8 mouse cellular contexts compared by ENCODE assay signal in genomic region chr19:26465228-26465627, GRCm38 (mm10).
A peak's percentile ranks its signal among the peaks of the same experiment; 100 is the strongest.
DNase-seq lines count a peak whose midpoint lies in the region; ATAC-seq lines count a peak whose summit lies in the region.

No protein-coding gene starts in this region.

- no peak for ATAC-seq in hindbrain, embryonic 11.5 days (ENCODE audit: low FRiP score)
- no peak for ATAC-seq in hindbrain, embryonic 16.5 days
- ATAC-seq in neural tube, embryonic 12.5 days (ENCODE audit: low FRiP score, low read depth): 0 out of 2 replicates have a peak, but pooled peaks have one; percentile 50

- DNase-seq in hindbrain, embryonic 11.5 days (ENCODE audit: low spot score): peak; percentile 60
- DNase-seq in neural tube, embryonic 10.5 days (ENCODE audit: extremely low spot score, low spot score): no peak
- DNase-seq in embryo, embryonic 10 days (ENCODE audit: low spot score): peak; percentile 67
- peak; percentile 77 for DNase-seq in retina, embryonic 14.5 days (ENCODE audit: low spot score)
- DNase-seq in ovary, postnatal 14 days (ENCODE audit: low spot score): no peak
- DNase-seq in spleen, adult 12 weeks (ENCODE audit: low spot score): no peak

- 51% methylated on average over 2 of the region's 2 CpGs for WGBS in hindbrain, embryonic 11.5 days
- WGBS in hindbrain, embryonic 16.5 days: 54% methylated on average over 2 of the region's 2 CpGs
- 54% methylated on average over 2 of the region's 2 CpGs for WGBS in neural tube, embryonic 12.5 days

- no peaks in the 10 kb centered on the region for H3K36me3 ChIP-seq in hindbrain, embryonic 11.5 days (ENCODE audit: control insufficient read depth, insufficient read depth, low read length)
- H3K36me3 ChIP-seq in hindbrain, embryonic 16.5 days (ENCODE audit: control insufficient read depth, insufficient read depth, low read length): no peaks in the 10 kb centered on the region
- H3K36me3 ChIP-seq in neural tube, embryonic 12.5 days: no peaks in the 10 kb centered on the region

- H3K4me1 ChIP-seq in hindbrain, embryonic 11.5 days (replicated peaks; ENCODE audit: control insufficient read depth, insufficient read depth, low read length): no peaks in the 10 kb centered on the region
- H3K4me1 ChIP-seq in hindbrain, embryonic 16.5 days (ENCODE audit: control insufficient read depth, insufficient read depth, low read depth, low read length): peaks cover 5% of the 10 kb centered on the region
- H3K4me1 ChIP-seq in neural tube, embryonic 12.5 days: peaks cover 4% of the 10 kb centered on the region; the same call in 1 of the 2 replicates

- no peak overlapping the region for H3K9ac ChIP-seq in hindbrain, embryonic 11.5 days (ENCODE audit: low read depth, low read length)
- H3K9ac ChIP-seq in hindbrain, embryonic 16.5 days (ENCODE audit: low read depth, low read length): no peak overlapping the region
- H3K9ac ChIP-seq in neural tube, embryonic 12.5 days: no peak overlapping the region

- no peak overlapping the region for H3K4me3 ChIP-seq in hindbrain, embryonic 11.5 days (ENCODE audit: low read depth, low read length)
- H3K4me3 ChIP-seq in hindbrain, embryonic 16.5 days (ENCODE audit: low read length): no peak overlapping the region
- no peak overlapping the region for H3K4me3 ChIP-seq in neural tube, embryonic 12.5 days

- H3K27me3 ChIP-seq in hindbrain, embryonic 11.5 days (ENCODE audit: control insufficient read depth, insufficient read depth, low read length): no peaks in the 10 kb centered on the region
- H3K27me3 ChIP-seq in hindbrain, embryonic 16.5 days (replicated peaks; ENCODE audit: control insufficient read depth, insufficient read depth, low read length): no peaks in the 10 kb centered on the region
- no peaks in the 10 kb centered on the region for H3K27me3 ChIP-seq in neural tube, embryonic 12.5 days (replicated peaks)

- no peak overlapping the region for H3K27ac ChIP-seq in hindbrain, embryonic 11.5 days (ENCODE audit: low read depth, low read length)
- no peak overlapping the region for H3K27ac ChIP-seq in hindbrain, embryonic 16.5 days (ENCODE audit: low read depth, low read length)
- H3K27ac ChIP-seq in neural tube, embryonic 12.5 days: no peak overlapping the region

- no peaks in the 10 kb centered on the region for H3K9me3 ChIP-seq in hindbrain, embryonic 11.5 days (ENCODE audit: control insufficient read depth, low read length)
- no peaks in the 10 kb centered on the region for H3K9me3 ChIP-seq in hindbrain, embryonic 16.5 days (ENCODE audit: control insufficient read depth, low read length)
- H3K9me3 ChIP-seq in neural tube, embryonic 12.5 days: no peaks in the 10 kb centered on the region

- no peak overlapping the region for H3K4me2 ChIP-seq in hindbrain, embryonic 11.5 days (replicated peaks; ENCODE audit: low read depth, low read length)
- no peak overlapping the region for H3K4me2 ChIP-seq in hindbrain, embryonic 16.5 days (ENCODE audit: low read length)
- no peak overlapping the region for H3K4me2 ChIP-seq in neural tube, embryonic 12.5 days (replicated peaks)

Comparison
In these comparisons a context has a peak if more than half of its experiments do, and no peak if none do; other contexts are left out.
1. DNase-seq: peak in hindbrain, embryonic 11.5 days (single experiment), embryo, embryonic 10 days (single experiment) and retina, embryonic 14.5 days (single experiment); none in neural tube, embryonic 10.5 days (single experiment), ovary, postnatal 14 days (single experiment) and spleen, adult 12 weeks (single experiment).